15 mouse cellular contexts compared by ENCODE assay signal in the genomic region with DNA sequence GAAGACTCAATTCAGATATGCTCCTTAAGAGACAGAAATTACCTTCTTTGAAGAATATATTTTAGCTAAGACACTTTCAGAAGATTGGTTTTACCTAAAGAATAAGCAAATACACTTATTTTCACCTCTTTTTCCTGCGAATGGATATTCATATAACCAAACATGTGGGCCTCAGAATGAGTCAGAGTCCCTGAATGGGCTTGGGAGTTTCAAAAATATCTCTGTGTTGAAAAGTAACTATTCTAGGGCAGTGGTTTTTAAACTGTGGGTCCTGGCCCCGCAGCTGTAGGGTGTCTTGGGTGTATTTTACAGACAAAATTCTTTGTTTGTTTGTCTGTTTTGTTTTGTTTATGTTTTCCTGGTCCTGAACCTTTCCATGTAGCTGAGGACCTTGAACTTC.
"Had no signal": no experiment of that assay in that cellular context is flagged by ENCODE, and none has a peak within 500 bp of the region (broad histone marks: within the 10 kb centered on the region; RNA-seq: fewer than 3 reads in every experiment).

No protein-coding gene starts in this region.

- H3K9ac ChIP-seq: neural tube, embryonic 12.5 days; neural tube, embryonic 13.5 days; stomach, embryonic 15.5 days had no signal

- H3K4me3 ChIP-seq: neural tube, embryonic 12.5 days; neural tube, embryonic 13.5 days; stomach, embryonic 15.5 days had no signal

- DNase-seq: retina, postnatal 1 day; right cerebral cortex, adult 18-20 months; right cerebral cortex, postnatal 14 days; right cerebral cortex, postnatal 25 days; spleen, adult 18-20 months; thymus, adult 18-20 months; thymus, adult 2 months; thymus, postnatal 14 days; thymus, postnatal 25 days; thymus, postnatal 36 days; thymus, postnatal 4 days had no signal

- H3K27ac ChIP-seq: neural tube, embryonic 12.5 days; neural tube, embryonic 13.5 days; stomach, embryonic 15.5 days; stomach, postnatal 0 days had no signal

- H3K4me1 ChIP-seq: neural tube, embryonic 12.5 days; neural tube, embryonic 13.5 days; stomach, embryonic 15.5 days had no signal

- H3K4me2 ChIP-seq: neural tube, embryonic 12.5 days; neural tube, embryonic 13.5 days; stomach, embryonic 15.5 days had no signal

- H3K27me3 ChIP-seq: neural tube, embryonic 12.5 days; neural tube, embryonic 13.5 days; stomach, embryonic 15.5 days had no signal

- H3K9me3 ChIP-seq: neural tube, embryonic 12.5 days; neural tube, embryonic 13.5 days; stomach, embryonic 15.5 days had no signal

- H3K36me3 ChIP-seq: neural tube, embryonic 12.5 days; neural tube, embryonic 13.5 days; stomach, embryonic 15.5 days had no signal
